Mouse (Mus musculus): ENCODE data around the gene Pom121. TPM values are rescaled to one million over a fixed set of nuclear protein-coding genes. Genes with fewer than 3 reads are reported as not detected.

Pom121 gene
- polyA plus RNA-seq, 1 experiment = 36.0 TPM

DNA sequence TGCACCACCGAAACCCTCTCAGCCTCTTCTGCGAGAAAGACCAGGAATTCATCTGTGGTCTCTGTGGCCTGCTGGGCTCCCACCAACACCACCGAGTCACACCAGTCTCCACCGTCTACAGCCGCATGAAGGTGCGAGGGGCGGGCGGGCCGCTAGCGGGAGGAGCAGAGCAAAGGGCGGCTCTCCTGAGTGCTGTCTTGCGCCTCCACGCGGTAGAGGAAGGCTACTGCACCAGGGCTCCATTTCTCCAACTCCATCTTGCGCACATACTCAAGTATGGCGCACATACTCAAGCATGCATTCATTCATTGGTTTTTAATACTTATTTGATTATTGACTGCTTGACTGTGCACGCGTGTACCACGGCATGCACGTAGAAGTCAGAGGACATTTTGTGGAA, 40.8 kb downstream of the Pom121 start:
- H3K36me3 ChIP-seq (replicated peaks; ENCODE audit: low read length) = no peaks in the 10 kb centered on the region
- no peaks in the 10 kb centered on the region for H3K4me1 ChIP-seq
- TF ChIP-seq FLI1 (IDR thresholded peaks at IDR 0.05; ENCODE audit: low read length) (no peak), GATA1 (IDR thresholded peaks at IDR 0.05; ENCODE audit: borderline replicate concordance, low read length) (no peak)
- no peak overlapping the region for H3K4me3 ChIP-seq (replicated peaks)
- H3K9me3 ChIP-seq = peaks cover 4% of the 10 kb centered on the region; the same call in 1 of the 2 replicates
- H3K27me3 ChIP-seq (replicated peaks) = peaks cover 42% of the 10 kb centered on the region

DNA sequence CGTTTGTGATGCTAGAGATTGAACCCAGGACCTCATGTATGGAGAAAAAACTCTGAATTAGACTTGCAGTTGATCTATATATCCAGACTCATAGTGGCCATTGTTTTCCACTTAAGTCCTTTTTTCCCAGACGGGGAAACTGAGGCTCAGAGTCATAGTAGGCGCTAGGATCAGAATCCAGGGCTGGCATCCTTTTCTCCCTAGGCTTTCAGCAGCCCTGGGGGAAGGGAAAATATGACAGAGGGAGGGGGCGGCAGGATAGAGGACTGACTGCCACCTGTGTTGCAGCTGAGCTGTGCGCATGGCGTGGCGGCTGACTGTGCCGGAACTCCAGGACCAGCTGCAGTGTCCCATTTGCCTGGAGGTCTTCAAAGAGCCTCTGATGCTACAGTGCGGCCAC, 41.4 kb downstream of the Pom121 start, which contains the start of gene Trim50:
TSS of gene Trim50 (plus strand) at position 301 of the 400 bp plus-strand sequence.
- Histone ChIP-seq H3K36me3 (replicated peaks; ENCODE audit: low read length) (no peaks in the 10 kb centered on the region), H3K27me3 (replicated peaks) (peaks cover 41% of the 10 kb centered on the region), H3K4me3 (replicated peaks) (no peak within 1 kb of the TSS)

DNA sequence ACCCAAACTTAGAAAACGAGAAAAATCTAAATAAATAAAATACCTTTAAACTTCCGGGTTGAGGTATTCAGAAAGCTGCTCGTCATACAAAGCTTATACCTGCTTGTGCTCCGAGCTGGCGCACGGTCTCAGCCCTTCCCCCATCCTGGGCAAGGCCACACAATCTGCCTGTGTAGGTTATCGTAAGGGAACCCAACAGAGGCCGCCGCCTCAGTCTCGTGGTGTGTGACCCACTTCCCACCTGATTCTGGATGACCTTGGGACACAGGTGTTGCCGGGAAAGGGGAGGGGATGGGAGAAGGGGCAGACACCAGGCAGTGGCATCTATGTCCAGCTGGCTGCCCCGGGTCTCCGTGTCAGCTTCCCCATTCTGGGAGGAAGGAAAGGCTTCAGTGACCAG, 42.7 kb downstream of the Pom121 start:
- Histone ChIP-seq H3K36me3 (replicated peaks; ENCODE audit: low read length) (no peaks in the 10 kb centered on the region), H3K27me3 (replicated peaks) (peaks cover 48% of the 10 kb centered on the region), H3K4me3 (replicated peaks) (no peak overlapping the region), H3K4me1 (no peaks in the 10 kb centered on the region), H3K9me3 (peaks cover 4% of the 10 kb centered on the region; the same call in 1 of the 2 replicates)
- TF ChIP-seq FLI1 (IDR thresholded peaks at IDR 0.05; ENCODE audit: low read length) (no peak), GATA1 (IDR thresholded peaks at IDR 0.05; ENCODE audit: borderline replicate concordance, low read length) (no peak)

More for the DNA sequence above, 41.4 kb downstream of the Pom121 start, which contains the start of gene Trim50:
- peaks cover 4% of the 10 kb centered on the region; the same call in 1 of the 2 replicates for H3K9me3 ChIP-seq
- TF ChIP-seq FLI1 (IDR thresholded peaks at IDR 0.05; ENCODE audit: low read length) (no peak), GATA1 (IDR thresholded peaks at IDR 0.05; ENCODE audit: borderline replicate concordance, low read length) (no peak)
- H3K4me1 ChIP-seq = no peaks in the 10 kb centered on the region

DNA sequence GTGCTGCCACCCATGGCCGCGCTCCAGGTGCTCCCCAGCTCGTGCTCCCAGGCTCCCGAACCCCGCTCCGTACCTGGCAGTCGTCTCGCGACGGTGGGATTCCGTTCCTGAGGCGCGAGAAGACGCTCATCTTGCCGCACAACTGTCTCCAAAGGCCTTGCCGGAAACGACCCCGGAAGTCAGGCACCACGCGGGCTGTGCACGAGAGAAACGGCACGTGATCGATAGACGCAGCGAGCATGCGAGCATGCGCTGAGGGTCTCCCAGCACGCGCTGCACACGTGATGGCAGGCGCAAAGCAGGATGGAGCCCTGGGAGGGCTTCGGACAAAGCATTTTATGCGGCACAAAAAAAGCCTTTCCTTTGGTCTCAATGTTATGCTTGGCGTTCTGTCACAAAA, 44.5 kb downstream of the Pom121 start, which contains the start of gene Fkbp6:
TSS of gene Fkbp6 (minus strand) at position 183 of the 400 bp plus-strand sequence.
- TF ChIP-seq GATA1 (IDR thresholded peaks at IDR 0.05; ENCODE audit: borderline replicate concordance, low read length) (no peak), FLI1 (IDR thresholded peaks at IDR 0.05; ENCODE audit: low read length) (no peak)
- peaks cover 5% of the 10 kb centered on the region; the same call in 1 of the 2 replicates for H3K4me1 ChIP-seq
- H3K4me3 ChIP-seq (replicated peaks) = no peak within 1 kb of the TSS
- H3K9me3 ChIP-seq = no peaks in the 10 kb centered on the region
- H3K36me3 ChIP-seq (replicated peaks; ENCODE audit: low read length) = no peaks in the 10 kb centered on the region
- H3K27me3 ChIP-seq (replicated peaks) = peaks cover 47% of the 10 kb centered on the region

DNA sequence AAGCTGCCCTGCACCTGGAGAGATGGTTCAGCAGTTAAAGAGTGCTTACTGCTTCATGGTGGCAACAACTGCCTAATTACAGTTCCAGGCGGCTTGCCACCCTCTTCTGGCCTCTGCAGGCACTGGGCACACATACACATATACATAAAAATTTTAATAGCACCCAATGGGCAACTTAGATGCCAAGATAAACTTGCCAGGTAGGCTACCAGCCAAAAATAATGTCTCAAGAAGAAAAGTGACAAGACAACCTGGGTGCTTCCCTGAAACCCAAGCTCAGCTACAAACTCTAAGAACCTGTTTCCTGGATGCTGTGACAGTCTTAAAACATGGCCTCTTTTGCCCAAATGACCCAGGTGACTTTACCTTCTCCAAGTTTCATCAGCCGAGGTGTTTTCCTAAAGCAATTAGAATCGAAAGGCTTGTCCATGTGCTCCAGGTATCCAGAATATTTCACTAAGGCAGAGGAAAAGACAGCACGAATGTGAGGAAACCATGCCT, 46.8 kb downstream of the Pom121 start:
- TF ChIP-seq FLI1 (IDR thresholded peaks at IDR 0.05; ENCODE audit: low read length) = no peak
- no peak for TF ChIP-seq GATA1 (IDR thresholded peaks at IDR 0.05; ENCODE audit: borderline replicate concordance, low read length)
- peaks cover 45% of the 10 kb centered on the region for H3K27me3 ChIP-seq (replicated peaks)
- H3K4me1 ChIP-seq = peaks cover 5% of the 10 kb centered on the region; the same call in 1 of the 2 replicates
- H3K36me3 ChIP-seq (replicated peaks; ENCODE audit: low read length) = no peaks in the 10 kb centered on the region
- H3K4me3 ChIP-seq (replicated peaks) = no peak overlapping the region
- no peaks in the 10 kb centered on the region for H3K9me3 ChIP-seq

DNA sequence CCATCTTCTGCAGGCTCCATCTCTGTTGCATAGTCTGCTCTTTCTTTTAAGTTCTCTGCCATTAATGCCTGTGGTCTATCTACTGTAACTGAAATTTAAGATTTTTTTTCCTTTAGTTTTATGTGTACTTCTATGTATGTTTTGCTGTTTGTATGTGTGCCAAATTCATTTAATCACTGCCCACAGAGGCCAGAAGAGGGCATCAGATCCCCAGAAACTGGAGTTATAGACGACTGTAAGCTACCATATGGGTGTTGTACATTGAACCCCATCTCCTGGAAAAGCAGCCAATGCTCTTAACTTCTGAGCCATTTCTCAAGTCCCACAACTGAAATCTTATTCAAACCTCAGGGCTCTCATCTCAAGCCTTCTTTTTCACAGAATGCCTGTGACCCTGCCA, 47.9 kb downstream of the Pom121 start:
- H3K9me3 ChIP-seq = no peaks in the 10 kb centered on the region
- no peak overlapping the region for H3K4me3 ChIP-seq (replicated peaks)
- peaks cover 46% of the 10 kb centered on the region for H3K27me3 ChIP-seq (replicated peaks)
- H3K4me1 ChIP-seq = peaks cover 5% of the 10 kb centered on the region; the same call in 1 of the 2 replicates
- TF ChIP-seq GATA1 (IDR thresholded peaks at IDR 0.05; ENCODE audit: borderline replicate concordance, low read length) (no peak), FLI1 (IDR thresholded peaks at IDR 0.05; ENCODE audit: low read length) (no peak)
- no peaks in the 10 kb centered on the region for H3K36me3 ChIP-seq (replicated peaks; ENCODE audit: low read length)

DNA sequence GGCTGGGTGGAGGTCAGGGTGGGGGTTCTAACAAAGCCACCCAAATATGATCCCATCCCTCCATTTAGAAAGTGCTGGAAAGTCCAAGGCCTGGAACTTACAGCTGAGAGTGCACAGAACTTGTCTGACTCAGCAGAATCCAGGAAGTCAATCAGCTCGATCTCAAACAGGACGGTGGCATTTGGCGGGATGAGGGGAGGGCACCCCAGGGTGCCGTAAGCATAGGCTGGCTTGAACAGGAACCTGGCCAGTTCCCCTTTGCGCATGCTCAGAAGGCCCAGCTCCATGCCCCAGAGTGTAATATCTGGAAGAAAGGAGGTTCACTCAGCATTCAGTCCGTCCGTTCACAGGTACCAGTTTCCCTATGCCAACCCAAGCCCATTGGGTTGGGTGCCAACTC, 48.4 kb downstream of the Pom121 start:
- peaks cover 5% of the 10 kb centered on the region; the same call in 1 of the 2 replicates for H3K4me1 ChIP-seq
- H3K27me3 ChIP-seq (replicated peaks) = peaks cover 50% of the 10 kb centered on the region
- H3K4me3 ChIP-seq (replicated peaks) = no peak overlapping the region
- H3K36me3 ChIP-seq (replicated peaks; ENCODE audit: low read length) = no peaks in the 10 kb centered on the region
- no peaks in the 10 kb centered on the region for H3K9me3 ChIP-seq
- TF ChIP-seq GATA1 (IDR thresholded peaks at IDR 0.05; ENCODE audit: borderline replicate concordance, low read length) (no peak), FLI1 (IDR thresholded peaks at IDR 0.05; ENCODE audit: low read length) (no peak)

DNA sequence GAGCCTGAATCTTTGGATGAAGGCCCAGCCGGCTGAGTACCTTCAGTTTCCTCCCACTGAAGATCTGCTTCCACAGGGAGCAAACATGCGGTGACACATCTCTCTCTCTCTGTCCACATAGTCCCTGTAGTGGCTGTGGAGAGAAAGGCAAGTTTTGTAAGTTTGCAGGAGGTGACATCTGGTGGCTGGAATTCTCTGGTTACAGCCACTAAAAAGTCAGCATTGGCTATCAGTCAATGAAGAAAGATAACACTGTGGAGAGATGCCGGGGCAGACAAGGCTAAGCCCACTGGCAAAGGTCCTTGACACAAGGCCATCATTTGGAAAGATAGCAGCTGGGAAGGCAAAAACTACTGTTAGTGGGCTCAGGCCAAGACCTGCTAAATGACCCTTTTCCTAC, 56.8 kb downstream of the Pom121 start:
- Histone ChIP-seq H3K9me3 (no peaks in the 10 kb centered on the region), H3K27me3 (replicated peaks) (peaks cover 54% of the 10 kb centered on the region), H3K36me3 (replicated peaks; ENCODE audit: low read length) (no peaks in the 10 kb centered on the region), H3K4me3 (replicated peaks) (no peak overlapping the region), H3K4me1 (no peaks in the 10 kb centered on the region)
- TF ChIP-seq FLI1 (IDR thresholded peaks at IDR 0.05; ENCODE audit: low read length) (no peak), GATA1 (IDR thresholded peaks at IDR 0.05; ENCODE audit: borderline replicate concordance, low read length) (no peak)

DNA sequence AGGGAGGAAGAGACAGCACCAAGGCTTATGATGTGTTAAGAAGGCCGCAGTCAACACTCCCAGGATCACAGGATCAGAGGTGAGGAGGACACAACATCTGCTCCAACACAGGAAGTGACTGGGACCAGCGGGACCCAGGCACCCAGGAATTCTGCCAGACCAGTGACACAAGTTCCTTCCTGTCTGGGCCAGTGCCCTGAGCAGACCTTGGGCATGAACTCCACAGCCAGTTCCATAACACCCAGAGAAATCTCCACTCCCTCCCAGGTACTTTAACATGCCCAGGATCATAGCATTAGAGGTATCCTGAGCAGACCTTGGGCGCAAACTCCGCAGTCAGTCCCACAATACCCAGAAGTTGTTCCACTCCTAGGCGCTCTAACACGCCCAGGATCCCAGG, 63.2 kb downstream of the Pom121 start:
- Histone ChIP-seq H3K4me1 (peaks cover 35% of the 10 kb centered on the region), H3K4me3 (replicated peaks) (no peak overlapping the region), H3K27me3 (replicated peaks) (peaks cover 37% of the 10 kb centered on the region), H3K36me3 (replicated peaks; ENCODE audit: low read length) (no peaks in the 10 kb centered on the region), H3K9me3 (no peaks in the 10 kb centered on the region)
- TF ChIP-seq FLI1 (IDR thresholded peaks at IDR 0.05; ENCODE audit: low read length) (no peak), GATA1 (IDR thresholded peaks at IDR 0.05; ENCODE audit: borderline replicate concordance, low read length) (no peak)

DNA sequence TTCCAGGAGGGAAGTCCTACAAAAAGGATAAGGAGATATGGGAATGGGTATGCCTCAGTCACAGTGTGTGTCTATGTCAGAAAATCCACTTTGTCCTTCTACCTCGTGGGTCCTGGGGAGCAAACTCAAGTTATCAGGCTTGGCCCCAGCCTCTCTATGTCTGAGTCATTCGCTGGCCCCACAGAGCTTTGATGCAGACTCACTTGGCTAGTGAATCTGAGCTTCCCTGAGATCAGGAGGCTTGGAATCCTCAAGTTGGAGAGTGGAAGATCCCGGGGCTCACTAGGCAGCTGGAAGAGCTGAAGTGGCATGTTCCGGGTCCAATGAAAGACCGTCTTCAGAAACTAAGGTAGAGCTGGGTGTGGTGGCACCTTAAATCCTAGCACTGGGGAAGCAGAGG, 64.1 kb downstream of the Pom121 start:
- Histone ChIP-seq H3K9me3 (no peaks in the 10 kb centered on the region), H3K4me3 (replicated peaks) (no peak overlapping the region), H3K36me3 (replicated peaks; ENCODE audit: low read length) (no peaks in the 10 kb centered on the region), H3K27me3 (replicated peaks) (peaks cover 43% of the 10 kb centered on the region), H3K4me1 (peaks cover 39% of the 10 kb centered on the region)
- TF ChIP-seq FLI1 (IDR thresholded peaks at IDR 0.05; ENCODE audit: low read length) (no peak), GATA1 (IDR thresholded peaks at IDR 0.05; ENCODE audit: borderline replicate concordance, low read length) (no peak)
